Mouse (Mus musculus) liver, adult 2 months (tissue): ENCODE results near the gene Ngef. TPM values are rescaled to one million over a fixed set of nuclear protein-coding genes. Genes with fewer than 3 reads are reported as not detected.

Experiments used
- DNase-seq: peaks from one replicate; pipeline ENCODE4 v3.0.0-alpha.2; 2011; ENCODE audit warnings: low read depth, low spot score; ENCODE audit errors: extremely low read depth
- H3K27ac ChIP-seq: fragments of 200-500 bp; replicated peaks from 2 replicates; pipeline ENCODE4 v1.5.1; 2012; ENCODE audit warnings: low read depth, mild to moderate bottlenecking, control low read depth, inconsistent platforms, low read length; ENCODE audit not compliant: insufficient read depth
- H3K27me3 ChIP-seq: fragments of 200-500 bp; 2 replicates; pipeline ENCODE4 v1.6.1; 2012; ENCODE audit warnings: mild to moderate bottlenecking, moderate library complexity, low read length, inconsistent platforms; ENCODE audit not compliant: control insufficient read depth, insufficient read depth
- H3K36me3 ChIP-seq: fragments of 200-500 bp; 2 replicates; pipeline ENCODE4 v1.6.1; 2012; ENCODE audit warnings: low read length, inconsistent platforms; ENCODE audit not compliant: control insufficient read depth, insufficient read depth
- H3K4me1 ChIP-seq: fragments of 200-500 bp; 2 replicates; pipeline ENCODE4 v1.6.1; 2011; ENCODE audit warnings: low read length; ENCODE audit not compliant: control insufficient read depth, insufficient read depth
- H3K4me3 ChIP-seq: fragments of 200-500 bp; 2 replicates; pipeline ENCODE4 v1.5.1; 2011; ENCODE audit warnings: low read depth, mild to moderate bottlenecking, control low read depth, low read length, moderate library complexity; ENCODE audit not compliant: insufficient read depth
- H3K79me2 ChIP-seq: fragments of 200-500 bp; 2 replicates; pipeline ENCODE4 v1.6.1; 2012; ENCODE audit warnings: inconsistent platforms, mild to moderate bottlenecking, low read length, moderate library complexity; ENCODE audit not compliant: control insufficient read depth, insufficient read depth
- H3K9ac ChIP-seq: fragments of 200-500 bp; 2 replicates; pipeline ENCODE4 v1.6.1; 2012; ENCODE audit warnings: low read depth, mild to moderate bottlenecking, control low read depth, inconsistent platforms, low read length
- CTCF ChIP-seq: fragments of 200-500 bp; IDR thresholded peaks from 2 replicates; pipeline ENCODE4 v1.5.1; 2011; ENCODE audit warnings: low read depth, low read length, control low read depth
- POLR2A ChIP-seq: fragments of 200-500 bp; IDR thresholded peaks from 2 replicates; pipeline ENCODE4 v1.6.1; 2011; ENCODE audit warnings: low read length, control low read depth; ENCODE audit not compliant: insufficient read depth; ENCODE audit errors: extremely low read depth
- WGBS: fragments of 180-500 bp; shearing (Covaris S2); methylation state at CpG from one replicate; pipeline ENCODE4 v1.1.7; 2018; 5-methylcytosine and 5-hydroxymethylcytosine counted together
- polyA plus RNA-seq: library from polyadenylated mRNA; depleted of rRNA; stranded (reverse); fragments of >200 nt; gene quantifications from 2 replicates; pipeline ENCODE4 v1.2.3, GENCODE M21; 2012
- total RNA-seq: library from RNA; depleted of rRNA; stranded (reverse); fragments of >200 nt; gene quantifications from 2 replicates; pipeline ENCODE4 v1.2.3, GENCODE M21; 2014

Ngef gene
- total and polyA plus RNA-seq, 2 experiments: 21.5 to 29.7 TPM

DNA sequence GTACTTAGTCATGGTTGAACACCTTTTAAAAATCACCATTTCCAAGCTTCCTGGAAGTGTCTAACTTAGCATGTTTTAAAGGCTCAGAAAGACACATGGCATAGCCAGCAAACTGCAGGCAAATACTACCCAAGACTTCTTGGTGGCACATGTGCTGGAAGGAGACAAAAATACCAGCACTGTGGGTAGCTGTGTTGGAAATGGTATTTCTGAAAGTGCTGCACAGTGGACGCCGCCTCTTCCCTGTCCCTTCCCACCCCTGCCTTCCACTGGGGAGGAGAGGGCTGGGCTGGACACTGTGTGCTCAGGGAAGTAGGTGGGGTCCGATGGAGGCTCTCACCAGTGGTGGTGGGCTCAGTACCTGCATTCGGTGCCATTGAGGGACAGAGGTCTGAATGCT, 68.1 kb downstream of the Ngef start:
- H3K36me3 ChIP-seq: peaks cover 3% of the 10 kb centered on the region; the same call in 1 of the 2 replicates
- H3K27ac ChIP-seq: no peak overlapping the region
- H3K27me3 ChIP-seq: 0 out of 2 replicates have a peak, but pooled peaks cover 2% of the 10 kb centered on the region
- H3K79me2 ChIP-seq: no peaks in the 10 kb centered on the region
- WGBS: 94% methylated on average over 4 of the region's 4 CpGs
- H3K9ac ChIP-seq: no peak overlapping the region
- no peaks in the 10 kb centered on the region for H3K4me1 ChIP-seq
- H3K4me3 ChIP-seq: no peak overlapping the region
- TF ChIP-seq POLR2A (no peak), CTCF (no peak)
- DNase-seq: no peak

GRCm38 (mm10) chr1:87493542-87493941, 80.1 kb downstream of the Ngef start:
- no peaks in the 10 kb centered on the region for H3K4me1 ChIP-seq
- H3K27me3 ChIP-seq: no peaks in the 10 kb centered on the region
- 82% methylated on average over 4 of the region's 4 CpGs for WGBS
- H3K27ac ChIP-seq: no peak overlapping the region
- H3K36me3 ChIP-seq: peaks cover 7% of the 10 kb centered on the region; the same call in 1 of the 2 replicates
- no peak overlapping the region for H3K4me3 ChIP-seq
- no peak for DNase-seq
- no peak overlapping the region for H3K9ac ChIP-seq
- no peaks in the 10 kb centered on the region for H3K79me2 ChIP-seq
- no peak for TF ChIP-seq POLR2A
- TF ChIP-seq CTCF: no peak

DNA sequence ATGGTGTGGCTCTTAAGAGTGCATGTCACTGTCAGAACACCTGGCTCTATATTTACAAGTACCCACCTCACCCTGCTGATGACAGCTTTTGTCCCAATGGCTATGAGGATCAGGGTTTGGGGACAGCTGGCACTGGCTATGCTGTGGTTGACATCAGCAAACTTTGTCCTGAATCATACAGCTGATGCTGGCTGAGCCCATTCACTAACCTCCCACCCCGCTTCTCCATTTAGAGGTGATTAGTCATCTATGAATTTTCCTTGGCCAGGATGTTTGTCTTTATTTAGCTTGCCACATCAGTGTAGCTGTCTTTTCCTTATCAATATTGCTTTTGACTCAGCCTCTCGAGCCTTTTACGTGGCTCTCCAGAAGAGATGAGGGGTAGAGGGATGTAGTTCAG, 81.4 kb downstream of the Ngef start:
- DNase-seq: no peak
- WGBS: 77% methylated on average over 3 of the region's 3 CpGs
- TF ChIP-seq CTCF (no peak), POLR2A (no peak)

GRCm38 (mm10) chr1:87486386-87486785, 87.3 kb downstream of the Ngef start:
- no peaks in the 10 kb centered on the region for H3K4me1 ChIP-seq
- H3K27me3 ChIP-seq: no peaks in the 10 kb centered on the region
- peaks cover 10% of the 10 kb centered on the region; the same call in 1 of the 2 replicates for H3K36me3 ChIP-seq
- H3K27ac ChIP-seq: no peak overlapping the region
- no peak for DNase-seq
- no peaks in the 10 kb centered on the region for H3K79me2 ChIP-seq
- WGBS: 84% methylated on average over 6 of the region's 6 CpGs
- H3K9ac ChIP-seq: no peak overlapping the region
- no peak overlapping the region for H3K4me3 ChIP-seq
- TF ChIP-seq POLR2A (no peak), CTCF (no peak)

More for the DNA sequence above, 81.4 kb downstream of the Ngef start:
- peaks cover 10% of the 10 kb centered on the region; the same call in 1 of the 2 replicates for H3K36me3 ChIP-seq
- H3K4me3 ChIP-seq: no peak overlapping the region
- no peaks in the 10 kb centered on the region for H3K4me1 ChIP-seq
- H3K9ac ChIP-seq: no peak overlapping the region
- no peaks in the 10 kb centered on the region for H3K27me3 ChIP-seq
- no peak overlapping the region for H3K27ac ChIP-seq
- no peaks in the 10 kb centered on the region for H3K79me2 ChIP-seq

DNA sequence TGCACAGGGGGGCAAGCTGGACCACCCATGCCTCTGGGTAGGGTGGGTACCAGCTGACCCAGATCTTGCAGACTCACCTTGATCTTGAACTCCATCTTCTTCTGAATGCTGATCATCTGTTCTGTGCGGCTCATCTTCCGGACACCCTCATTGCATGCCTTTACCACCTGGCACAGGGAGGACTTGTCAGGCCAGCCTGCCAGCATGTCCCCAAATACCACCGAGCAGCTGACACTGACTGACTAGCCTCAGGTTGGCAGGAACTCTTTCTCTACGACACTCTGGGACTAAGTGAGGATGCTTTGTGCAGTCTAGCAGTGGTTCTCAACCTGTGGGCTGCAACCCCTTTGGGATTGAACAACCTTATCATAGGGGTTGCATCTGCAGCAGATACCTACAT, 91.1 kb downstream of the Ngef start:
- Histone ChIP-seq H3K79me2 (no peaks in the 10 kb centered on the region), H3K36me3 (peaks cover 6% of the 10 kb centered on the region; the same call in 1 of the 2 replicates), H3K27me3 (no peaks in the 10 kb centered on the region), H3K4me1 (no peaks in the 10 kb centered on the region), H3K27ac (no peak overlapping the region), H3K9ac (no peak overlapping the region), H3K4me3 (no peak overlapping the region)
- 92% methylated on average over 4 of the region's 4 CpGs for WGBS
- no peak for DNase-seq
- no peak for TF ChIP-seq POLR2A

- WGBS: 59% methylated on average over 42 of the region's 42 CpGs
These were observed 98.4 kb downstream of the Ngef start for GRCm38 (mm10) chr1:87475076-87475895.

More at GRCm38 (mm10) chr1:87475076-87475895, 98.4 kb downstream of the Ngef start:
- TF ChIP-seq CTCF: no peak
- TF ChIP-seq POLR2A: no peak
- Histone ChIP-seq H3K36me3 (no peaks in the 10 kb centered on the region), H3K27ac (no peak overlapping the region), H3K4me3 (no peak overlapping the region), H3K27me3 (no peaks in the 10 kb centered on the region), H3K79me2 (no peaks in the 10 kb centered on the region), H3K4me1 (0 out of 2 replicates have a peak, but pooled peaks cover 3% of the 10 kb centered on the region), H3K9ac (no peak overlapping the region)
- no peak for DNase-seq
